9 mouse cellular contexts compared by ENCODE assay signal in the genomic region with DNA sequence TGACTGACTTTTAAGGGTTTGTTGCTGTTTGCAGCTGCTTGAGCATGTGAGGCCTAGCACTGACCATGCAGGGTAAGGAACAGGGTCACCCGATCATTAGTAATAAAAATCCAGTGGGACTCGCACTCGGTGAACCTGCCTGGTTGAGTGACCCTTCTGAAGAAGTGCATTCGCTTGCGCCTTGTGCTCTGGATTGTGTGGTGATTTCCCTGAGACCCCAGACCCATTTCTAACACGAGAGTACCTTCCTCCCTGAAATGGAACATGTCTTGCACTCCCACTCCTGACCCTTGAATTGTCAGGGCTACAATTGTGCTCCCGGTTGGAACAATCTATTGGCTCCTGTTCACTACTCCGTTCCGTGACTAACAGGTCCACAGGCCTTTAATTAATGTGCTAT. TPM values are rescaled to one million over a fixed set of nuclear protein-coding genes. Genes with fewer than 3 reads are reported as not detected.
DNase-seq lines count a peak whose midpoint lies in the region; ATAC-seq lines count a peak whose summit lies in the region.
"Had no signal": no experiment of that assay in that cellular context is flagged by ENCODE, and none has a peak within 500 bp of the region (broad histone marks: within the 10 kb centered on the region; RNA-seq: fewer than 3 reads in every experiment).

No protein-coding gene starts in this region.

- H3K27me3 ChIP-seq in liver, embryonic 11.5 days (replicated peaks; ENCODE audit: control insufficient read depth, insufficient read depth, low read length), result peaks cover 34% of the 10 kb centered on the region
- peaks cover 64% of the 10 kb centered on the region for H3K27me3 ChIP-seq in liver, embryonic 12.5 days (replicated peaks)
- H3K27me3 ChIP-seq in forebrain, embryonic 13.5 days, result peaks cover 3% of the 10 kb centered on the region; the same call in 1 of the 2 replicates
- H3K27me3 ChIP-seq in intestine, embryonic 16.5 days (replicated peaks; ENCODE audit: control insufficient read depth, insufficient read depth, low read length), result peaks cover 8% of the 10 kb centered on the region; the same call in 1 of the 2 replicates
- H3K27me3 ChIP-seq in stomach, embryonic 15.5 days (replicated peaks), result peaks cover 30% of the 10 kb centered on the region

- H3K4me2 ChIP-seq in liver, embryonic 11.5 days, result peak overlapping the region; percentile 68; the same call in 1 of the 2 replicates
- no peak overlapping the region; the same call in 1 of the 2 replicates for H3K4me2 ChIP-seq in liver, embryonic 12.5 days
- H3K4me2 ChIP-seq in forebrain, embryonic 13.5 days, result peak overlapping the region; percentile 68
- H3K4me2 ChIP-seq in intestine, embryonic 16.5 days (ENCODE audit: low read depth, low read length), result peak overlapping the region; percentile 58
- peak overlapping the region; percentile 95; the same call in 1 of the 2 replicates for H3K4me2 ChIP-seq in stomach, embryonic 15.5 days

- no peak for DNase-seq in liver, embryonic 11.5 days (ENCODE audit: low spot score)
- no peak for DNase-seq in lung, postnatal 14 days
- DNase-seq in thymus, postnatal 0 days (ENCODE audit: low spot score), result no peak

- no peaks in the 10 kb centered on the region for H3K4me1 ChIP-seq in liver, embryonic 11.5 days (replicated peaks; ENCODE audit: control insufficient read depth, insufficient read depth, low read length)
- H3K4me1 ChIP-seq in liver, embryonic 12.5 days, result peaks cover 7% of the 10 kb centered on the region; the same call in 1 of the 2 replicates
- peaks cover 19% of the 10 kb centered on the region for H3K4me1 ChIP-seq in forebrain, embryonic 13.5 days
- 0 out of 2 replicates have a peak, but pooled peaks cover 5% of the 10 kb centered on the region for H3K4me1 ChIP-seq in intestine, embryonic 16.5 days (ENCODE audit: control insufficient read depth, insufficient read depth, low read length)
- H3K4me1 ChIP-seq in stomach, embryonic 15.5 days, result peaks cover 6% of the 10 kb centered on the region; the same call in 1 of the 2 replicates

- no peak overlapping the region for H3K4me3 ChIP-seq in liver, embryonic 11.5 days (ENCODE audit: low read depth, low read length)
- H3K4me3 ChIP-seq in liver, embryonic 12.5 days, result no peak overlapping the region
- H3K4me3 ChIP-seq in forebrain, embryonic 13.5 days, result peak overlapping the region; percentile 74
- H3K4me3 ChIP-seq in intestine, embryonic 16.5 days (ENCODE audit: low read length), result peak overlapping the region; percentile 48; the same call in 1 of the 2 replicates
- peak overlapping the region; percentile 53; the same call in 1 of the 2 replicates for H3K4me3 ChIP-seq in stomach, embryonic 15.5 days (replicated peaks)

- no peak overlapping the region for H3K9ac ChIP-seq in liver, embryonic 11.5 days (ENCODE audit: low read depth, low read length)
- H3K9ac ChIP-seq in liver, embryonic 12.5 days, result no peak overlapping the region
- peak overlapping the region; percentile 90 for H3K9ac ChIP-seq in forebrain, embryonic 13.5 days
- H3K9ac ChIP-seq in intestine, embryonic 16.5 days (ENCODE audit: low read depth, low read length), result no peak overlapping the region
- H3K9ac ChIP-seq in stomach, embryonic 15.5 days, result no peak overlapping the region

- no peaks in the 10 kb centered on the region for H3K9me3 ChIP-seq in liver, embryonic 11.5 days (ENCODE audit: control insufficient read depth, low read length)
- no peaks in the 10 kb centered on the region for H3K9me3 ChIP-seq in liver, embryonic 12.5 days (replicated peaks)
- no peaks in the 10 kb centered on the region for H3K9me3 ChIP-seq in forebrain, embryonic 13.5 days (replicated peaks)
- no peaks in the 10 kb centered on the region for H3K9me3 ChIP-seq in intestine, embryonic 16.5 days (ENCODE audit: control insufficient read depth, low read length)
- H3K9me3 ChIP-seq in stomach, embryonic 15.5 days, result no peaks in the 10 kb centered on the region
- H3K9me3 ChIP-seq: G1E had no signal

- no peak overlapping the region for H3K27ac ChIP-seq in liver, embryonic 11.5 days (ENCODE audit: low read depth, low read length)
- no peak overlapping the region for H3K27ac ChIP-seq in liver, embryonic 12.5 days
- H3K27ac ChIP-seq in forebrain, embryonic 13.5 days, result peak overlapping the region; percentile 97; the same call in 1 of the 2 replicates
- no peak overlapping the region for H3K27ac ChIP-seq in intestine, embryonic 16.5 days (ENCODE audit: low read length)
- H3K27ac ChIP-seq in stomach, embryonic 15.5 days, result no peak overlapping the region

- no peaks in the 10 kb centered on the region for H3K36me3 ChIP-seq in liver, embryonic 11.5 days (ENCODE audit: control insufficient read depth, insufficient read depth, low read length)
- no peaks in the 10 kb centered on the region for H3K36me3 ChIP-seq in liver, embryonic 12.5 days
- 0 out of 2 replicates have a peak, but pooled peaks cover 2% of the 10 kb centered on the region for H3K36me3 ChIP-seq in forebrain, embryonic 13.5 days (ENCODE audit: poor library complexity, severe bottlenecking)
- no peaks in the 10 kb centered on the region for H3K36me3 ChIP-seq in intestine, embryonic 16.5 days (ENCODE audit: control insufficient read depth, insufficient read depth, low read length)
- H3K36me3 ChIP-seq in stomach, embryonic 15.5 days, result no peaks in the 10 kb centered on the region
- H3K36me3 ChIP-seq: G1E had no signal

- 53% methylated on average over 9 of the region's 9 CpGs for WGBS in liver, embryonic 11.5 days
- 47% methylated on average over 9 of the region's 9 CpGs for WGBS in liver, embryonic 12.5 days (ENCODE audit: insufficient replicate concordance)
- 33% methylated on average over 9 of the region's 9 CpGs for WGBS in forebrain, embryonic 13.5 days
- WGBS in intestine, embryonic 16.5 days, result 53% methylated on average over 9 of the region's 9 CpGs
- 46% methylated on average over 9 of the region's 9 CpGs for WGBS in stomach, embryonic 15.5 days

- no peak for ATAC-seq in liver, embryonic 11.5 days (replicated peaks; ENCODE audit: low FRiP score)
- ATAC-seq in liver, embryonic 12.5 days, result no peak
- no peak for ATAC-seq in forebrain, embryonic 13.5 days
- ATAC-seq in intestine, embryonic 16.5 days, result no peak
- no peak for ATAC-seq in stomach, embryonic 15.5 days (ENCODE audit: insufficient read depth, low FRiP score, low read depth)

RNA-seq across cellular contexts. Expression of gene Ap3b2, which starts 1.1 kb away (rescaled TPM):
- polyA plus RNA-seq in liver, embryonic 11.5 days (2014; fragmentation: Nextera tagmentation; extraction: Ambion mirVana), result 0.40 and 1.1 TPM in 2 replicates
- 0.13 and 0.35 TPM in 2 replicates for polyA plus RNA-seq in liver, embryonic 12.5 days (2016; fragmentation: Nextera tagmentation; extraction: Ambion mirVana)
- 71.6 and 80.6 TPM in 2 replicates for polyA plus RNA-seq in forebrain, embryonic 13.5 days (2015; fragmentation: Nextera tagmentation; extraction: Ambion mirVana)
- polyA plus RNA-seq in intestine, embryonic 16.5 days (2015; fragmentation: Nextera tagmentation; extraction: Ambion mirVana), result 4.4 and 5.2 TPM in 2 replicates
- polyA plus RNA-seq in stomach, embryonic 15.5 days (2015; fragmentation: Nextera tagmentation; extraction: Ambion mirVana), result 4.6 and 6.2 TPM in 2 replicates
- polyA plus RNA-seq in thymus, postnatal 0 days (2015; fragmentation: Nextera tagmentation; extraction: Ambion mirVana), result 0.35 and 0.57 TPM in 2 replicates
- polyA plus RNA-seq: G1E had no signal

RNA-seq across cellular contexts. Expression of gene BC048679, which starts 5.5 kb away (rescaled TPM):
- polyA plus RNA-seq in liver, embryonic 11.5 days (2014; fragmentation: Nextera tagmentation; extraction: Ambion mirVana), result not detected in 2 replicates
- not detected in 2 replicates for polyA plus RNA-seq in liver, embryonic 12.5 days (2016; fragmentation: Nextera tagmentation; extraction: Ambion mirVana)
- polyA plus RNA-seq in forebrain, embryonic 13.5 days (2015; fragmentation: Nextera tagmentation; extraction: Ambion mirVana), result not detected in 2 replicates
- not detected in 2 replicates for polyA plus RNA-seq in intestine, embryonic 16.5 days (2015; fragmentation: Nextera tagmentation; extraction: Ambion mirVana)
- not detected in 2 replicates for polyA plus RNA-seq in stomach, embryonic 15.5 days (2015; fragmentation: Nextera tagmentation; extraction: Ambion mirVana)
- polyA plus RNA-seq in thymus, postnatal 0 days (2015; fragmentation: Nextera tagmentation; extraction: Ambion mirVana), result not detected in 2 replicates
- polyA plus RNA-seq: G1E; limb, embryonic 11.5 days had no signal

RNA-seq across cellular contexts. Expression of gene Cpeb1, which starts 37.4 kb away (rescaled TPM):
- polyA plus RNA-seq in liver, embryonic 11.5 days (2014; fragmentation: Nextera tagmentation; extraction: Ambion mirVana), result 0.09 and 0.27 TPM in 2 replicates
- 0.08 and 0.15 TPM in 2 replicates for polyA plus RNA-seq in liver, embryonic 12.5 days (2016; fragmentation: Nextera tagmentation; extraction: Ambion mirVana)
- 0.87 and 1.0 TPM in 2 replicates for polyA plus RNA-seq in forebrain, embryonic 13.5 days (2015; fragmentation: Nextera tagmentation; extraction: Ambion mirVana)
- 0.81 and 0.92 TPM in 2 replicates for polyA plus RNA-seq in intestine, embryonic 16.5 days (2015; fragmentation: Nextera tagmentation; extraction: Ambion mirVana)
- polyA plus RNA-seq in stomach, embryonic 15.5 days (2015; fragmentation: Nextera tagmentation; extraction: Ambion mirVana), result 0.83 and 0.89 TPM in 2 replicates
- 10.0 and 12.2 TPM in 2 replicates for polyA plus RNA-seq in thymus, postnatal 0 days (2015; fragmentation: Nextera tagmentation; extraction: Ambion mirVana)
- polyA plus RNA-seq: G1E had no signal

Comparison
In these comparisons a context has a peak if more than half of its experiments do, and no peak if none do; other contexts are left out.
1. H3K4me3 ChIP-seq: peak in forebrain, embryonic 13.5 days (single experiment), intestine, embryonic 16.5 days (single experiment) and stomach, embryonic 15.5 days (single experiment); none in liver, embryonic 11.5 days (single experiment) and liver, embryonic 12.5 days (single experiment).
2. RNA of gene Ap3b2, which starts 1.1 kb away (polyA plus RNA-seq): 71.6 to 80.6 TPM in forebrain, embryonic 13.5 days; 4.4 to 5.2 TPM in intestine, embryonic 16.5 days, 4.6 to 6.2 TPM in stomach, embryonic 15.5 days, 0.40 to 1.1 TPM in liver, embryonic 11.5 days, 0.35 to 0.57 TPM in thymus, postnatal 0 days and 0.13 to 0.35 TPM in liver, embryonic 12.5 days; every median in the first group is over 10 times any median in the second.